Mouse (Mus musculus): ENCODE measurements around the gene Tgif1.
"Not testable (repeated sequence)": the region's sequence is repeated elsewhere in the genome, so short reads cannot be mapped to it uniquely, and the experiment has no call there.

DNA sequence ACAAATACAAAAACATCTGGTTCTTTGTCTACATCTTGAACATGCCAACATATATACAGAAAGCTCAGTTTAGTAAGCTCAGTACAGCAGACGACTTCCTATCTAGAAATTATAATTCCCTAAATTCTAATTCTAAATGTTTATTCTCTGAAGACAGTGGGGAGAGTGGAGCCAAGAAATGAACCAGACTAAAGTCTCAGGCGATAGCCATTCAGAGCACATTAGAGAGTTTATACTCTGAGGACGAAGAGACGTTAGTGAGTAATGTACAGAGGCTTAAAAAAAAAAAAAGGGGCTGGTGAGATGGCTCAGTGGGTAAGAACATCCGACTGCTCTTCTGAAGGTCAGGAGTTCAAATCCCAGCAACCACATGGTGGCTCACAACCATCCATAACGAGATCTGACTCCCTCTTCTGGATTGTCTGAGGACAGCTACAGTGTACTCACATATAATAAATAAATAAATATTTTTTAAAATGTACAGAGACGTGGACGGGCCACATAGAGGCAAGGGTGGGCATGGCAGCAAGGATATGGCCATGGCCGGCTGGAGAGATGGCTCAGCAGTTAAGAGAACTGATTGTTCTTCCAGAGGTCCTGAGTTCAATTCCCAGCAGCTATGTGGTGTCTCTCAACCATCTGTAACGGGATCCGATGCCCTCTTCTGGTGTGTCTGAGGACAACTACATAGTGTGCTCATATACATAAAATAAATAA, 25.7 kb downstream of the Tgif1 start:
- TF ChIP-seq HCFC1 (IDR thresholded peaks at IDR 0.05; ENCODE audit: borderline replicate concordance, insufficient read depth, low read length); CHD2 (IDR thresholded peaks at IDR 0.05; ENCODE audit: low read depth, low read length): not testable (repeated sequence)
